Mouse (Mus musculus): ENCODE measurements around the gene Tbc1d8.

DNA sequence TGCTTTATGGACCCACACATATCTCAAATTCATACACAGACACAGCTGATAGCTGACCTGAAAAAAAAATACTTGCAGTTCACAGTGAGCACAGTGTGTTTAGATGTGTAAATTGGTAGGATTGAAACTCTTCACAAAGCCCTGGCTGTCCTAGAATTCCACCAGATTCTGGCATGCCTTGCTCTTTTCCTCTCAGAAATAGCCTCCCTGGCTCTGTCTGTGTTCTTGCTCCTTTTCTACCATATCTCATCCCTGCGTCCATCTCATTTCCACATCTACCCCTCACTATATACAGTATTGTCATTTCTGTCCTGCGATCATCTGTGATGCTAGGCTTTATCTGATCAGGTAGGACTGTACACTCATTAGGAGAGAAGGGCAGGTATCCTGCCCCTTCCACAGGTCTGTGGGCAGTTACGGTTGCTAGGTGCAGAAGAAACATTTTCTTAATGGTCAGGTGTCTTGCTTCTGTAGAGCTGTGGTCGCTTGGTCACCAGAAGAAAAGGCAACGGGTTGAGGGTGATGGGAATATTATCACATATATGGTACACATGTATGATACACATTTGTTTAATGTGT, 104.2 kb downstream of the Tbc1d8 start:
- no peak for TF ChIP-seq BHLHE40 (IDR thresholded peaks at IDR 0.05; ENCODE audit: low read depth, low read length)
- TF ChIP-seq CTCF (conservative IDR thresholded peaks at IDR 0.05 in 1 of 2, IDR thresholded peaks at IDR 0.05 in 1 of 2; ENCODE audit: low read depth in 2 of 2, low read length in 2 of 2) = no peak
- no peak for TF ChIP-seq ELF1 (IDR thresholded peaks at IDR 0.05; ENCODE audit: low read depth, low read length)
- TF ChIP-seq RCOR1 (conservative IDR thresholded peaks at IDR 0.05; ENCODE audit: low read depth, low read length) = no peak; the same call in none of the 2 replicates
- TF ChIP-seq HCFC1 (IDR thresholded peaks at IDR 0.05; ENCODE audit: low read depth, low read length) = no peak
- peak; percentile 34 for TF ChIP-seq POLR2A (IDR thresholded peaks at IDR 0.05; ENCODE audit: low read depth, low read length)
- no peak for TF ChIP-seq E2F4 (IDR thresholded peaks at IDR 0.05; ENCODE audit: insufficient replicate concordance, low read depth, low read length)
- no peak for TF ChIP-seq MAZ (IDR thresholded peaks at IDR 0.05; ENCODE audit: low read depth, low read length)
- TF ChIP-seq MEF2A (IDR thresholded peaks at IDR 0.05; ENCODE audit: borderline replicate concordance, low read depth, low read length) = no peak
- no peak for TF ChIP-seq MAFK (IDR thresholded peaks at IDR 0.05; ENCODE audit: insufficient replicate concordance, low read length)
- TF ChIP-seq ZMIZ1 (IDR thresholded peaks at IDR 0.05; ENCODE audit: low read depth, low read length) = no peak; the same call in none of the 2 replicates
- TF ChIP-seq TBP (conservative IDR thresholded peaks at IDR 0.05; ENCODE audit: low read depth, low read length) = no peak
- no peak for TF ChIP-seq MAX (IDR thresholded peaks at IDR 0.05; ENCODE audit: low read length)

Data from CH12.LX (cell line).